Mouse (Mus musculus): ENCODE results near the gene Npb. TPM values are rescaled to one million over a fixed set of nuclear protein-coding genes. Genes with fewer than 3 reads are reported as not detected.

Npb gene
- polyA plus RNA-seq, 1 experiment, result 0.32 TPM

GRCm38 (mm10) chr11:120627468-120628300, 19.4 kb downstream of the Npb start:
- no peak overlapping the region for H3K4me2 ChIP-seq (ENCODE audit: low read depth)
- H3K4me3 ChIP-seq, result no peak overlapping the region
- H3K27me3 ChIP-seq (ENCODE audit: control insufficient read depth, insufficient read depth, insufficient read length), result no peaks in the 10 kb centered on the region
- H3K36me3 ChIP-seq (ENCODE audit: control insufficient read depth, insufficient read depth), result peaks cover 17% of the 10 kb centered on the region
- TF ChIP-seq REST (IDR thresholded peaks at IDR 0.05; ENCODE audit: insufficient read depth, insufficient read length), result no peak
- TF ChIP-seq USF1 (IDR thresholded peaks at IDR 0.05; ENCODE audit: low read depth), result no peak
- TF ChIP-seq MYOD1 (IDR thresholded peaks at IDR 0.05; ENCODE audit: control insufficient read depth in 1 of 3, insufficient read length in 2 of 3, low read depth in 2 of 3), result no peak
- no peak for TF ChIP-seq MYOG (IDR thresholded peaks at IDR 0.05; ENCODE audit: control insufficient read depth in 1 of 3, insufficient read depth in 1 of 3, insufficient read length in 2 of 3, low read depth in 2 of 3)
- TF ChIP-seq POLR2A (IDR thresholded peaks at IDR 0.05; ENCODE audit: insufficient read length, low read depth), result no peak
- no peak for TF ChIP-seq POLR2AphosphoS2 (IDR thresholded peaks at IDR 0.05; ENCODE audit: insufficient read length, low read depth)
- TF ChIP-seq CEBPB (IDR thresholded peaks at IDR 0.05; ENCODE audit: insufficient read depth, poor library complexity, severe bottlenecking), result no peak
- no peak for TF ChIP-seq TCF12 (IDR thresholded peaks at IDR 0.05; ENCODE audit: insufficient read depth, poor library complexity, severe bottlenecking)
- TF ChIP-seq TCF3 (IDR thresholded peaks at IDR 0.05; ENCODE audit: insufficient read length, low read depth), result no peak
- TF ChIP-seq E2F4 (IDR thresholded peaks at IDR 0.05; ENCODE audit: insufficient read depth), result no peak
- TF ChIP-seq SRF (IDR thresholded peaks at IDR 0.05; ENCODE audit: control insufficient read depth, insufficient read length, low read depth), result no peak
- TF ChIP-seq MAX (IDR thresholded peaks at IDR 0.05; ENCODE audit: low read depth), result no peak
- peaks cover 76% of the 10 kb centered on the region for H3K79me2 ChIP-seq (ENCODE audit: control insufficient read depth, insufficient read depth)
- H3ac ChIP-seq (ENCODE audit: control insufficient read depth, insufficient read length), result no peak overlapping the region

GRCm38 (mm10) chr11:120628601-120629340, 20.5 kb downstream of the Npb start:
- H3K4me2 ChIP-seq (ENCODE audit: low read depth), result no peak overlapping the region

GRCm38 (mm10) chr11:120629341-120629730, 21.1 kb downstream of the Npb start:
- Histone ChIP-seq H3K4me2 (ENCODE audit: low read depth) (peak overlapping the region; percentile 94), H3K79me2 (ENCODE audit: control insufficient read depth, insufficient read depth) (peaks cover 78% of the 10 kb centered on the region), H3ac (ENCODE audit: control insufficient read depth, insufficient read length) (no peak overlapping the region), H3K27me3 (ENCODE audit: control insufficient read depth, insufficient read depth, insufficient read length) (no peaks in the 10 kb centered on the region), H3K36me3 (ENCODE audit: control insufficient read depth, insufficient read depth) (peaks cover 17% of the 10 kb centered on the region), H3K4me3 (peak overlapping the region; percentile 68)
- TF ChIP-seq MAX (IDR thresholded peaks at IDR 0.05; ENCODE audit: low read depth) (no peak), MYOG (IDR thresholded peaks at IDR 0.05; ENCODE audit: control insufficient read depth in 1 of 3, insufficient read depth in 1 of 3, insufficient read length in 2 of 3, low read depth in 2 of 3) (no peak), TCF3 (IDR thresholded peaks at IDR 0.05; ENCODE audit: insufficient read length, low read depth) (no peak), REST (IDR thresholded peaks at IDR 0.05; ENCODE audit: insufficient read depth, insufficient read length) (no peak), TCF12 (IDR thresholded peaks at IDR 0.05; ENCODE audit: insufficient read depth, poor library complexity, severe bottlenecking) (no peak)

More at GRCm38 (mm10) chr11:120628601-120629340, 20.5 kb downstream of the Npb start:
- Histone ChIP-seq H3K36me3 (ENCODE audit: control insufficient read depth, insufficient read depth) (peaks cover 17% of the 10 kb centered on the region), H3K27me3 (ENCODE audit: control insufficient read depth, insufficient read depth, insufficient read length) (no peaks in the 10 kb centered on the region), H3K4me3 (no peak overlapping the region), H3ac (ENCODE audit: control insufficient read depth, insufficient read length) (no peak overlapping the region), H3K79me2 (ENCODE audit: control insufficient read depth, insufficient read depth) (peaks cover 78% of the 10 kb centered on the region)
- TF ChIP-seq E2F4 (IDR thresholded peaks at IDR 0.05; ENCODE audit: insufficient read depth) (no peak), USF1 (IDR thresholded peaks at IDR 0.05; ENCODE audit: low read depth) (no peak), MAX (IDR thresholded peaks at IDR 0.05; ENCODE audit: low read depth) (no peak), CEBPB (IDR thresholded peaks at IDR 0.05; ENCODE audit: insufficient read depth, poor library complexity, severe bottlenecking) (no peak), MYOG (IDR thresholded peaks at IDR 0.05; ENCODE audit: control insufficient read depth in 1 of 3, insufficient read depth in 1 of 3, insufficient read length in 2 of 3, low read depth in 2 of 3) (no peak), TCF3 (IDR thresholded peaks at IDR 0.05; ENCODE audit: insufficient read length, low read depth) (no peak), REST (IDR thresholded peaks at IDR 0.05; ENCODE audit: insufficient read depth, insufficient read length) (no peak)

- Histone ChIP-seq H3K4me3 (peak overlapping the region; percentile 68), H3K36me3 (ENCODE audit: control insufficient read depth, insufficient read depth) (peaks cover 17% of the 10 kb centered on the region), H3K79me2 (ENCODE audit: control insufficient read depth, insufficient read depth) (peaks cover 78% of the 10 kb centered on the region), H3K4me2 (ENCODE audit: low read depth) (peak overlapping the region; percentile 94), H3ac (ENCODE audit: control insufficient read depth, insufficient read length) (no peak overlapping the region), H3K27me3 (ENCODE audit: control insufficient read depth, insufficient read depth, insufficient read length) (no peaks in the 10 kb centered on the region)
- no peak for TF ChIP-seq POLR2AphosphoS2 (IDR thresholded peaks at IDR 0.05; ENCODE audit: insufficient read length, low read depth)
- no peak for TF ChIP-seq E2F4 (IDR thresholded peaks at IDR 0.05; ENCODE audit: insufficient read depth)
- TF ChIP-seq POLR2A (IDR thresholded peaks at IDR 0.05; ENCODE audit: insufficient read length, low read depth), result no peak
- no peak for TF ChIP-seq TCF12 (IDR thresholded peaks at IDR 0.05; ENCODE audit: insufficient read depth, poor library complexity, severe bottlenecking)
- no peak for TF ChIP-seq MAX (IDR thresholded peaks at IDR 0.05; ENCODE audit: low read depth)
Measured at GRCm38 (mm10) chr11:120629911-120630310, 21.6 kb downstream of the Npb start.

- TF ChIP-seq USF1 (IDR thresholded peaks at IDR 0.05; ENCODE audit: low read depth) (no peak), POLR2AphosphoS2 (IDR thresholded peaks at IDR 0.05; ENCODE audit: insufficient read length, low read depth) (no peak), MYOD1 (IDR thresholded peaks at IDR 0.05; ENCODE audit: control insufficient read depth in 1 of 3, insufficient read length in 2 of 3, low read depth in 2 of 3) (no peak), MYOG (IDR thresholded peaks at IDR 0.05; ENCODE audit: control insufficient read depth in 1 of 3, insufficient read depth in 1 of 3, insufficient read length in 2 of 3, low read depth in 2 of 3) (no peak), CEBPB (IDR thresholded peaks at IDR 0.05; ENCODE audit: insufficient read depth, poor library complexity, severe bottlenecking) (0 out of 2 replicates have a peak, but pooled peaks have one; percentile 4), SRF (IDR thresholded peaks at IDR 0.05; ENCODE audit: control insufficient read depth, insufficient read length, low read depth) (no peak), POLR2A (IDR thresholded peaks at IDR 0.05; ENCODE audit: insufficient read length, low read depth) (no peak)
- Histone ChIP-seq H3K4me3 (peak overlapping the region; percentile 68), H3K36me3 (ENCODE audit: control insufficient read depth, insufficient read depth) (peaks cover 17% of the 10 kb centered on the region), H3K27me3 (ENCODE audit: control insufficient read depth, insufficient read depth, insufficient read length) (no peaks in the 10 kb centered on the region), H3ac (ENCODE audit: control insufficient read depth, insufficient read length) (no peak overlapping the region), H3K79me2 (ENCODE audit: control insufficient read depth, insufficient read depth) (peaks cover 74% of the 10 kb centered on the region), H3K4me2 (ENCODE audit: low read depth) (peak overlapping the region; percentile 94)
Measured at GRCm38 (mm10) chr11:120630401-120630871, 22.2 kb downstream of the Npb start.
